Mouse (Mus musculus): ENCODE results near the gene Lingo2. TPM values are rescaled to one million over a fixed set of nuclear protein-coding genes. Genes with fewer than 3 reads are reported as not detected.
"Not testable (repeated sequence)": the region's sequence is repeated elsewhere in the genome, so short reads cannot be mapped to it uniquely, and the experiment has no call there.

Lingo2 gene
- total RNA-seq, 2 experiments from 2014 or later: 83.6 to 88.4 TPM

GRCm38 (mm10) chr4:35746693-35747092, 1204.9 kb downstream of the Lingo2 start:
- intact Hi-C loops (cut with DNase I): no loop called here
- DNase-seq (ENCODE audit: low spot score in 2 of 2): no peak

GRCm38 (mm10) chr4:35724774-35725173, 1226.8 kb downstream of the Lingo2 start:
- DNase-seq (ENCODE audit: low spot score in 2 of 2): no peak
- intact Hi-C loops (cut with DNase I): no loop called here

- intact Hi-C loops (cut with DNase I): no loop called here
- no peak for DNase-seq (ENCODE audit: low spot score in 2 of 2)
These were observed 1247.4 kb downstream of the Lingo2 start for GRCm38 (mm10) chr4:35704126-35704525.

GRCm38 (mm10) chr4:35702661-35703060, 1248.9 kb downstream of the Lingo2 start:
- no peak for DNase-seq (ENCODE audit: low spot score in 2 of 2)
- intact Hi-C loops (cut with DNase I): no loop called here

GRCm38 (mm10) chr4:35695137-35695522, 1256.4 kb downstream of the Lingo2 start:
- intact Hi-C loops (cut with DNase I): no loop called here
- no peak for DNase-seq (ENCODE audit: low spot score in 2 of 2)

- DNase-seq (ENCODE audit: low spot score in 2 of 2): no peak
- intact Hi-C loops (cut with DNase I): no loop called here
These were observed 1257.0 kb downstream of the Lingo2 start for GRCm38 (mm10) chr4:35694360-35695136.

GRCm38 (mm10) chr4:35690521-35690920, 1261.0 kb downstream of the Lingo2 start:
- DNase-seq (ENCODE audit: low spot score in 2 of 2): no peak
- intact Hi-C loops (cut with DNase I): no loop called here

- intact Hi-C loops (cut with DNase I); DNase-seq (ENCODE audit: low spot score in 2 of 2): not testable (repeated sequence)
These were observed 1262.9 kb downstream of the Lingo2 start for GRCm38 (mm10) chr4:35688498-35689240.

Small RNA genes lying within 50 kb of the gene (microRNA-seq; reads per million reads assigned to microRNA genes)
- gene Mir873a (0 reads per million in 2 experiments), gene Mir873b (0 reads per million in 2 experiments), gene Mir876 (0 reads per million in 2 experiments)

All from left cerebral cortex, postnatal 25 days (tissue).